Mouse (Mus musculus) liver, embryonic 11.5 days (tissue): ENCODE data around the gene Fastkd5. TPM values are rescaled to one million over a fixed set of nuclear protein-coding genes. Genes with fewer than 3 reads are reported as not detected.

ENCODE experiments used
- ATAC-seq: fragments of 200-750 bp; cut with Nextera tagmentation; replicated peaks from 2 replicates; pipeline ENCODE4 v1.8.0; 2017; ENCODE audit warnings: moderate number of reproducible peaks, mild to moderate bottlenecking, moderate TSS enrichment, moderate library complexity; ENCODE audit not compliant: low FRiP score
- DNase-seq: peaks from one replicate; pipeline ENCODE4 v3.0.0-alpha.2; 2017; ENCODE audit warnings: low spot score
- H3K27ac ChIP-seq: fragments of 300-500 bp; sonication (generic); 2 replicates; pipeline ENCODE4 v1.5.1; 2014; ENCODE audit warnings: mild to moderate bottlenecking, low read depth, low read length, control low read depth
- H3K27me3 ChIP-seq: fragments of 300-500 bp; sonication (generic); replicated peaks from 2 replicates; pipeline ENCODE4 v1.6.1; 2014; ENCODE audit warnings: low read length, mixed read lengths; ENCODE audit not compliant: control insufficient read depth, insufficient read depth
- H3K36me3 ChIP-seq: fragments of 300-500 bp; sonication (generic); 2 replicates; pipeline ENCODE4 v1.6.1; 2014; ENCODE audit warnings: mild to moderate bottlenecking, low read length, moderate library complexity, mixed read lengths; ENCODE audit not compliant: control insufficient read depth, insufficient read depth
- H3K4me1 ChIP-seq: fragments of 300-500 bp; sonication (generic); replicated peaks from 2 replicates; pipeline ENCODE4 v1.6.1; 2014; ENCODE audit warnings: low read length, mixed read lengths; ENCODE audit not compliant: control insufficient read depth, insufficient read depth
- H3K4me2 ChIP-seq: fragments of 300-500 bp; sonication (generic); 2 replicates; pipeline ENCODE4 v1.6.1; 2014; ENCODE audit warnings: mild to moderate bottlenecking, control low read depth, moderate library complexity
- H3K4me3 ChIP-seq: fragments of 300-500 bp; sonication (generic); 2 replicates; pipeline ENCODE4 v1.5.1; 2014; ENCODE audit warnings: low read depth, low read length, control low read depth
- H3K9ac ChIP-seq: fragments of 300-500 bp; sonication (generic); 2 replicates; pipeline ENCODE4 v1.6.1; 2014; ENCODE audit warnings: low read depth, low read length, control low read depth
- H3K9me3 ChIP-seq: fragments of 300-500 bp; sonication (generic); 2 replicates; pipeline ENCODE4 v1.6.1; 2016; ENCODE audit warnings: low read length, inconsistent platforms, mixed read lengths; ENCODE audit not compliant: control insufficient read depth
- WGBS: fragments of 180-500 bp; shearing (Covaris S2); extraction: QIAGEN DNeasy Blood & Tissue Kit; methylation state at CpG from one replicate; pipeline ENCODE4 v1.1.7; 2014; 5-methylcytosine and 5-hydroxymethylcytosine counted together
- polyA plus RNA-seq: library from polyadenylated mRNA; unstranded; fragments of >200 nt; fragmentation: Nextera tagmentation; extraction: Ambion mirVana; gene quantifications from 2 replicates; pipeline ENCODE4 v1.2.1, GENCODE M21; 2014

Gene Fastkd5
- polyA plus RNA-seq, 1 experiment from 2014 or later: 26.3 TPM

GRCm38 (mm10) chr2:130639276-130639675 lies 9.4 kb upstream of the Fastkd5 start:
- Histone ChIP-seq H3K27me3 (peaks cover 54% of the 10 kb centered on the region), H3K9ac (no peak overlapping the region), H3K4me3 (no peak overlapping the region), H3K36me3 (no peaks in the 10 kb centered on the region), H3K4me2 (no peak overlapping the region), H3K27ac (no peak overlapping the region), H3K4me1 (peaks cover 30% of the 10 kb centered on the region), H3K9me3 (no peaks in the 10 kb centered on the region)
- WGBS: 79% methylated on average over 6 of the region's 6 CpGs
- ATAC-seq (no peak), DNase-seq (no peak)

GRCm38 (mm10) chr2:130638101-130638611 lies 8.3 kb upstream of the Fastkd5 start:
- H3K36me3 ChIP-seq: no peaks in the 10 kb centered on the region
- H3K4me3 ChIP-seq: no peak overlapping the region
- DNase-seq (no peak), ATAC-seq (no peak)
- H3K9me3 ChIP-seq: no peaks in the 10 kb centered on the region
- no peak overlapping the region for H3K9ac ChIP-seq
- H3K4me1 ChIP-seq: peaks cover 27% of the 10 kb centered on the region
- H3K27me3 ChIP-seq: peaks cover 64% of the 10 kb centered on the region
- H3K4me2 ChIP-seq: peak overlapping the region; percentile 32
- 26% methylated on average over 16 of the region's 16 CpGs for WGBS
- no peak overlapping the region for H3K27ac ChIP-seq

GRCm38 (mm10) chr2:130635847-130636246 lies 6.0 kb upstream of the Fastkd5 start:
- Histone ChIP-seq H3K4me2 (peak overlapping the region; percentile 65), H3K4me1 (peaks cover 20% of the 10 kb centered on the region), H3K4me3 (peak overlapping the region; percentile 49), H3K9me3 (no peaks in the 10 kb centered on the region), H3K9ac (no peak overlapping the region), H3K27ac (no peak overlapping the region), H3K36me3 (no peaks in the 10 kb centered on the region), H3K27me3 (peaks cover 63% of the 10 kb centered on the region)
- 9% methylated on average over 21 of the region's 21 CpGs for WGBS
- DNase-seq (peak; percentile 51), ATAC-seq (peak; percentile 60)

GRCm38 (mm10) chr2:130634739-130635411 lies 5.0 kb upstream of the Fastkd5 start:
- Histone ChIP-seq H3K27me3 (peaks cover 59% of the 10 kb centered on the region), H3K36me3 (no peaks in the 10 kb centered on the region), H3K27ac (no peak overlapping the region), H3K4me1 (peaks cover 20% of the 10 kb centered on the region), H3K4me3 (peak overlapping the region; percentile 49), H3K4me2 (peak overlapping the region; percentile 65), H3K9me3 (no peaks in the 10 kb centered on the region), H3K9ac (0 out of 2 replicates have a peak overlapping the region, but pooled peaks have one; percentile 7)
- 4% methylated on average over 38 of the region's 38 CpGs for WGBS
- ATAC-seq (no peak), DNase-seq (peak; percentile 53)

GRCm38 (mm10) chr2:130634006-130634738 lies 4.3 kb upstream of the Fastkd5 start:
- H3K27me3 ChIP-seq: peaks cover 59% of the 10 kb centered on the region
- no peaks in the 10 kb centered on the region for H3K36me3 ChIP-seq
- no peak for DNase-seq
- H3K9me3 ChIP-seq: no peaks in the 10 kb centered on the region
- peak overlapping the region; percentile 49 for H3K4me3 ChIP-seq
- peaks cover 20% of the 10 kb centered on the region for H3K4me1 ChIP-seq
- 17% methylated on average over 14 of the region's 14 CpGs for WGBS
- H3K9ac ChIP-seq: no peak overlapping the region
- ATAC-seq: no peak
- peak overlapping the region; percentile 65 for H3K4me2 ChIP-seq
- no peak overlapping the region for H3K27ac ChIP-seq

GRCm38 (mm10) chr2:130632887-130633675 lies 3.3 kb upstream of the Fastkd5 start:
- Histone ChIP-seq H3K4me2 (no peak overlapping the region), H3K4me1 (peaks cover 24% of the 10 kb centered on the region), H3K27me3 (peaks cover 52% of the 10 kb centered on the region), H3K9ac (no peak overlapping the region), H3K27ac (no peak overlapping the region), H3K4me3 (no peak overlapping the region), H3K9me3 (no peaks in the 10 kb centered on the region), H3K36me3 (no peaks in the 10 kb centered on the region)
- DNase-seq (no peak), ATAC-seq (no peak)
- WGBS: 53% methylated on average over 5 of the region's 5 CpGs

GRCm38 (mm10) chr2:130632416-130632815 lies 2.6 kb upstream of the Fastkd5 start:
- H3K27me3 ChIP-seq: peaks cover 46% of the 10 kb centered on the region
- 87% methylated on average over 1 of the region's 1 CpGs for WGBS
- DNase-seq (no peak), ATAC-seq (no peak)
- H3K4me3 ChIP-seq: no peak overlapping the region
- no peaks in the 10 kb centered on the region for H3K36me3 ChIP-seq
- H3K9ac ChIP-seq: no peak overlapping the region
- no peak overlapping the region for H3K27ac ChIP-seq
- peaks cover 22% of the 10 kb centered on the region for H3K4me1 ChIP-seq
- H3K4me2 ChIP-seq: no peak overlapping the region
- H3K9me3 ChIP-seq: no peaks in the 10 kb centered on the region

GRCm38 (mm10) chr2:130629080-130629838 lies 568 bp downstream of the Fastkd5 start:
- ATAC-seq (peak; percentile 75), DNase-seq (peak; percentile 53)
- WGBS: 1% methylated on average over 37 of the region's 37 CpGs
- H3K27me3 ChIP-seq: peaks cover 14% of the 10 kb centered on the region
- H3K4me3 ChIP-seq: peak overlapping the region; percentile 93
- H3K27ac ChIP-seq: peak overlapping the region; percentile 67
- H3K4me2 ChIP-seq: peak overlapping the region; percentile 85
- peaks cover 4% of the 10 kb centered on the region; the same call in 1 of the 2 replicates for H3K4me1 ChIP-seq
- H3K9ac ChIP-seq: peak overlapping the region; percentile 91
- no peaks in the 10 kb centered on the region for H3K9me3 ChIP-seq
- H3K36me3 ChIP-seq: peaks cover 11% of the 10 kb centered on the region
